Mouse (Mus musculus) inflammation-experienced regulatory T-cells (primary cell): Measurements from ENCODE around the gene Pramel5. TPM values are rescaled to one million over a fixed set of nuclear protein-coding genes. Genes with fewer than 3 reads are reported as not detected.

Experiments
- polyA plus RNA-seq, 2 experiments: library from polyadenylated mRNA; unstranded; fragments of 100-300 nt; shearing (Covaris generic); gene quantifications; one replicate each; pipeline ENCODE4 v1.2.1; 2017

Gene Pramel5
- polyA plus RNA-seq = not detected

GRCm38 (mm10) chr4:144280388-144280787, at the start of gene Pramel5:
Pramel5 (minus strand) TSS chr4:144280488.

GRCm38 (mm10) chr4:144329949-144330348, 49.7 kb upstream of the Pramel5 start, which contains the start of gene Gm13128:
Gm13128 (plus strand) TSS chr4:144330249.

Other genes with a start within 250 kb of the Pramel5 start
- 1 to 10 TPM in 1 of 2 experiments, not detected in 1; 1.3 TPM for gene Pramel4, start 221.4 kb downstream of the Pramel5 start, polyA plus RNA-seq
- 1 to 10 TPM in 1 of 2 experiments, not detected in 1; 2.3 TPM for gene Gm13102, start 174.0 kb downstream of the Pramel5 start, polyA plus RNA-seq
- gene Oog3, start 117.8 kb downstream of the Pramel5 start, polyA plus RNA-seq = under 1 TPM in 1 of 2 experiments, not detected in 1; 0.73 TPM
- under 1 TPM in 1 of 2 experiments, not detected in 1; 0.43 TPM for gene Oog2, start 89.8 kb downstream of the Pramel5 start, polyA plus RNA-seq
- gene C87977, start 67.2 kb downstream of the Pramel5 start, polyA plus RNA-seq = not detected
- under 1 TPM; 0.12 to 0.22 TPM for gene Gm13128, start 49.8 kb upstream of the Pramel5 start, polyA plus RNA-seq
- under 1 TPM in 1 of 2 experiments, not detected in 1; 0.80 TPM for gene Gm13119, start 77.5 kb upstream of the Pramel5 start, polyA plus RNA-seq
- 1 to 10 TPM in 1 of 2 experiments, not detected in 1; 2.1 TPM for gene Pramef20, start 97.4 kb upstream of the Pramel5 start, polyA plus RNA-seq
- gene Pramef12, start 128.0 kb upstream of the Pramel5 start, polyA plus RNA-seq = under 1 TPM in 1 of 2 experiments, not detected in 1; 0.97 TPM
- gene 1700012P22Rik, start 158.3 kb upstream of the Pramel5 start, polyA plus RNA-seq = not detected
- not detected for gene Gm9944, start 172.8 kb upstream of the Pramel5 start, polyA plus RNA-seq
- not detected for gene Aadacl3, start 183.3 kb upstream of the Pramel5 start, polyA plus RNA-seq
- gene 9430007A20Rik, start 239.3 kb upstream of the Pramel5 start, polyA plus RNA-seq = under 1 TPM in 1 of 2 experiments, not detected in 1; 0.66 TPM